Mouse (Mus musculus) CD4-positive helper T cell, adult 2 months (primary cell): ENCODE data around the gene Trim25.
A peak's percentile ranks its signal among the peaks of the same experiment; 100 is the strongest.
"Not testable (repeated sequence)": the region's sequence is repeated elsewhere in the genome, so short reads cannot be mapped to it uniquely, and the experiment has no call there.

Experiments used
- DNase-seq: peaks from one replicate; pipeline ENCODE4 v3.0.0-alpha.2; 2012; ENCODE audit warnings: low read depth, missing footprints, low spot score

Trim25 gene

DNA sequence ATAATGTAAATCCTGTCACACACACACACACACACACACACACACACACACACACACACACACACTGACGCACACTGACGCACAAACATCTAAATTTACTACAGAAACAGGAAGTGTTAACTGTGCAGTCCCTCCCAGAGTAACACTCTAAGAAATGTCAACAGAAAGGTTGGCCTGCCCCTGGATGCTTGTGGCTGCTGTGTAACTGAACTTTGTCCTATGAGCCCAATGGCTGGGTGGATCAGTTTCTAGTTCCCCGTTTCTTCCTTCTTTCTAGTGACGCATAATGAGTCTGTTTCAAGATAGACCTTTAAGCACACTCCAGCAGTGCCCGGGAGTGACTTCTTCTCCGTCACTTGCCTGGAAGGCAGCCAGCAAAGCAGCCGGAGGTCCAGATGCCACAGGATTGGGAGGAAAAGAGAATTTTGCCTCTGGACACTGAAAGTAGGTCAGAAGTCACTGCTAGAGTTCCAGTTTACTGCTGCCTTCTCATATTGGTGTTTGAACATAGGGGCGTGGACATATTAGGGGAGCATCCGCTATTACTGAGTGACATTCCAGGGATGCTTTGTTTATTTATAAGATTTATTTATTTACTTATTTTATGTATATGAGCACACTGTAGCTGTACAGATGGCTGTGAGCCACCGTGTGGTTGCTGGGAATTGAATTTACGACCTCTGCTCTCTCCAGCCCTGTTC is 25.2 kb downstream of the Trim25 start:
- peak; percentile 84 for DNase-seq

GRCm38 (mm10) chr11:89025603-89026002 is 26.4 kb downstream of the Trim25 start:
- DNase-seq: no peak

GRCm38 (mm10) chr11:89026117-89026516 is 26.9 kb downstream of the Trim25 start:
- no peak for DNase-seq

GRCm38 (mm10) chr11:89027955-89028361 is 28.8 kb downstream of the Trim25 start:
- DNase-seq: peak; percentile 21

DNA sequence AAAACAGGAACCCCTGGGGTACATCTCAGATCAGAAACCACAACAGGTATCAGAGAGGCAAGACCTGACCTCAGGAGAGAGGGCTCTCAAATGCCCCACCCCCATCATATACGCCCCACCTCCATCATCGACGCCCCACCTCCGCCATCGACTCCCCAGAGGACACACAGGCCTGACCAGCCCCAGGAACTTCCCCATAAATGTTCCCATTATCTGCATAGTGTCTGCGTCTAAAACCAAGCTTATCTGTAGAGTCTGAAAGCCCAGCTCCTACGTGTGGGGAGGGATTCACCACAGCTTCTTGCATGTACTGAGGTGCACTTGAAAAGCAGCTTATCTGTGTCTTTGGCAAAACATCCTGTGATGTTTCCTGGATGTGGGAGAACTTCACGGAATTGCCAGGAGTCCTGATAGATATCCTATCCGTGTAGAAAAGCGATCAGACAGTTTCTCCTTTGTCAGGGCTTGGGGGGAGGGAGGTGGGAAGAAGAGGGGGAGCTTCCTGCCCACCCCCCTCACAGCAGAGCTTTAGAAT is 29.8 kb downstream of the Trim25 start:
- no peak for DNase-seq

- DNase-seq: no peak
These were observed 31.4 kb downstream of the Trim25 start for GRCm38 (mm10) chr11:89030552-89030951.

DNA sequence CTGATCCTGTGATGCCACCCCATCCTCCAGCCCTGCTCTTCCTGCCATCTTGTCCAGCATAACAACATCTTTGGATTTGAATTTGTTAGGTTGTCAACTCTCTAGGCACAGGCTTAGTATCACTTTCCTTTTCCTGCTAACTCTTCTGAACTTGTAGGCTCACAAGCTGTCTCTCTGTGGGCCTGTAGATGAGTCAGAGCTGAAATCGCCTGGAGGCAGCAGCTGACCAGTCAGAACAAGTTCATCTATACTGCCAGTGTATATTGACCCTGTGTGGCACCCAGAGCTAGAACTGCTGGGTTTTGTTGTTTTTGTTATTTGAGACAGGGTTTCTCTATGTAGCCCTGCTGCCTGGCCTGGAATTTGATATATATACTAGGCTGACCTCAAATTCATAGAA is 32.0 kb downstream of the Trim25 start:
- DNase-seq: no peak

GRCm38 (mm10) chr11:89034592-89034991 is 35.4 kb downstream of the Trim25 start:
- DNase-seq: no peak

- no peak for DNase-seq
These were observed 36.4 kb downstream of the Trim25 start for GRCm38 (mm10) chr11:89035552-89035951.

- no peak for DNase-seq
These were observed 39.3 kb downstream of the Trim25 start for GRCm38 (mm10) chr11:89038496-89038895.

- DNase-seq: peak; percentile 71
These were observed 40.1 kb downstream of the Trim25 start for GRCm38 (mm10) chr11:89039325-89039724.

- not testable (repeated sequence) for DNase-seq
These were observed 41.9 kb downstream of the Trim25 start for GRCm38 (mm10) chr11:89041073-89041472.

DNA sequence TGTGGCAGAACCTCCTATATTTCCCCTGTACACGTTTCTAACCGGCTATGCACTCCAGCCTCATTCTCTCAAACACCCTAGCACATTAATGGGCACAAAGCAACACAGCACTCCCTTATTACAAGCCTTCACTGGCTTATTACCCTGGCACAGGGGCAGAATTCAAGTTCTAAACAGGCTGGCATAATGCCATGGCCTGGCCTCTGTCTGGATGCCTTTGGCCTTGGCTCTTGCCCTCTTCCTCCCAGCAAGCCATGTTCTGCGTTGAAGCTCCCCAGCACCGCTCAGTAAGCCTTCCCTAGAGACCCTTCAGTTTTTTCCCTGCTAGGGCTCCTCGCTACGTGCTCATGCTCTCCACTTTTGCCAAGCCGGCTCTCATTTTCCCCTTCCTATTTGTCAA is 43.9 kb downstream of the Trim25 start:
- DNase-seq: no peak

- DNase-seq: not testable (repeated sequence)
These were observed 46.3 kb downstream of the Trim25 start for GRCm38 (mm10) chr11:89045501-89045900.

DNA sequence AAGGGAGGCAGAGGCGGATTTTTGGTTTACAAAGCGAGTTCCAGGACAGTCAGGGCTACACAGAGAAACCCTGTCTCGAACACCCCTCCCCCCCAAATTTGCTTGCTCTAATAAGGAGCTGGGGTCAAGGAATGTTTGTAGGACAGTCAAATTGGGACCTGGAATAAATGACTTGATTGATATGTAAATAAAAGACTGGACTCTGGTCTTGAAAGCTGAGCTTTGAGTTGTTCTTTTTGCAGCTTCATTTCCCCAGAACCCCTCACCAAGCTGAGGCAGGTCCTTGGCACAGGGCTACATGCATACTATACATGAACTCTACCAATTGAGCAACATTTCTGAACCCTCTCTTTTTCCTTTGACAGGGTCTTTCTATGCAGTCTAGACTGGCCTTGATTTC is 46.8 kb downstream of the Trim25 start:
- no peak for DNase-seq

- DNase-seq: no peak
These were observed 52.6 kb downstream of the Trim25 start for GRCm38 (mm10) chr11:89051767-89052166.

DNA sequence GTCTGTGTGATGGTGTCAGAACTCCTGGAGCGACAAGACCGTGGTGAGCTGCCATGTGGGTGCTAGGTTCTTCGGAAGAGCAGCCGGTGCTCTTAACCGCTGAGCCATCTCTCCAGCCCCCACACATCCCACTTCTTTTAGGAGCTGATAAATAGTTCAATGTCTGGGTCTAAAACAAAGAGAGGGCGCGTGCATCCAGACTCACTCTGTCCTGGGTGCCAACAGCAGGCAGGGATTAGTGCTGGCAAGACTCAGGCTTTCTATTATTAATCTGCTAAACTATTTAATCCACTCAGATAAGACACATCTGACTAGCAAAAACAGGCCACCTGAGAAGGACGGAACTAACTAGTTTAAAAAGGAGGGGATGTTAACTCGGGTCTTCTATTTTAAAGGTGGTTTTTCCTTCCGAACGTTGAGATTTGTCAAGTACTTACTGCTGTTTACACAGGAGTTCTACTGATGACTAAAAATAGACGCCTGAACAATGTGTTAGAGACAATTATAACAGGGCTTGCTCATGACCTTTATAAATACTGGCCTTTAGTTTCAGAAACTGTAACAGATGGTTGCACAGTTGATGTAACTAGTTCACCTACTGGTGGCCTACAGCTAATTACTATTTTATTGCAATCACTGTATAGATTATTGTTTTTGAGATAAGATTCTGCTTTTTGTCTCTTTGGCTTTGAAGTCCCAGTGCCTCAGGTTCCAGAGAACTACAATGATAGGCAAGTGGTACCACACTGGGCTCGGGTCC is 56.9 kb downstream of the Trim25 start:
- no peak for DNase-seq

DNA sequence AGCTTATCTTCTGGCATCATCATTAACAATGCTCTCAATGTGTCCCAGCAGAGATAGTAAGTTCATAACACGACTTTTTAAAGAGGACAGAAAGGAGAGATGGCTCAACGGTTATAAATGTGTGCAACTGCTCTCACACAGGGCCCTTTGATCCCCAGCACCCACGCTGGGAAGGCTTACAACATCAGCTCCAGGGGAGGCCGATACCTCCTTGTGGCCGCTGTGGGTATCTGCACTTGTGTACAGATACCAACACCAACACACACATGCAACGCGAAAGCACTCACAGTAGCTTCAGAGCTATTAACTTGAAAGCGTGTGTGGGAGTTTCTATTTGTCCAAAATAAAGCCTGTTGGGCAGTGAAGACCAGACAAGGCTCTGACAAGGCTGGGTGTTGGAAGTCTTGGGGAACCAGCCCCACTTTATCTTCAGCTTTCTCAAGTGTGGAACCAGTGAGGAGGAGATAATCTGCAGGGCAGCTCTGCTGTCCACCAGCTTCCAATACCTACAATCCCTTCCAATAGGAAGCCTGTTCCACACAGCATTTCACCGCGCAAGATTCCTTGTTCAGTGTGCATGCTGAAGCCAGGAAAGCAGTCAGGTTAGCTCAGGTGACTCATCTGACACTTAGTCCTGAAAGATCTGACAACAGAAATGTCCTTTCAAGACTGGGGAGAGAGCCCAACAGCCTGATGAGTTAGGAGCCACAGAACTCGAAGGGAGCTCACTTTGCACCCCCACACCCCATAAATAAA is 59.5 kb downstream of the Trim25 start:
- DNase-seq: peak; percentile 64

DNA sequence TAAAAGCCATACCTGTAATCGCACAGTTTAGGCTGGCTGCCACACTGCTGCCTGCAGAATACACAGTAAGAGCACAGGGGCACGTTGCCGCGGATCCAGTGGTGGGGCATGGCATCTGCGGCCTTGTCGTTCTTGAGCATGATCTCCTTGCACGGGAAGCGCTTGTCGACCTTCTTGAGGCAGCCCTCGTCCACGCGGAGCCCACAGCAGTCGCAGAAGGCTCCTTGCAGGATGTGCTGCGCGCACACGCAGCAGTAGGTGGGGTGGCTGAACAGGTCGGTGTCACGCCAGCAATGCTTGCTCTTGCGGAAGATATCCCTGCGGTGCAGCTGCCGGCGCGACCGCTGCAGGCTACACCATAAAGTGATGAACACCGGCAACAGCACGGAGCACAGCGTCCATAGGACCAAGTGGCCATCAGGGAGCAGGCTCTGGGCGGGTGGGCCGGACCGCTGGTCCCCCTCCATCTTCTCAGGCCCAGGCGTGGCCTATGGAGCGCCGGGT is 60.8 kb downstream of the Trim25 start:
- DNase-seq: peak; percentile 79

GRCm38 (mm10) chr11:89060423-89061089 is 61.4 kb downstream of the Trim25 start:
- DNase-seq: peak; percentile 96

GRCm38 (mm10) chr11:89061362-89061761 is 62.2 kb downstream of the Trim25 start:
- DNase-seq: peak; percentile 58
